Mouse (Mus musculus) embryonic facial prominence, embryonic 13.5 days (tissue): ENCODE measurements around the gene Slc22a14. TPM values are rescaled to one million over a fixed set of nuclear protein-coding genes. Genes with fewer than 3 reads are reported as not detected.
"Not testable (repeated sequence)": the region's sequence is repeated elsewhere in the genome, so short reads cannot be mapped to it uniquely, and the experiment has no call there.

ENCODE experiments used
- ATAC-seq: fragments of 200-750 bp; cut with Nextera tagmentation; 2 replicates; pipeline ENCODE4 v1.8.0; 2017; ENCODE audit warnings: low read depth; ENCODE audit not compliant: insufficient number of reproducible peaks, insufficient read depth, low FRiP score, low TSS enrichment
- H3K27ac ChIP-seq: fragments of 300-500 bp; sonication (generic); 2 replicates; pipeline ENCODE4 v1.5.1; 2015; ENCODE audit warnings: moderate library complexity, mild to moderate bottlenecking, inconsistent platforms
- H3K27me3 ChIP-seq: fragments of 300-500 bp; sonication (generic); 2 replicates; pipeline ENCODE4 v1.6.1; 2015; ENCODE audit warnings: mild to moderate bottlenecking, inconsistent platforms
- H3K36me3 ChIP-seq: fragments of 300-500 bp; sonication (generic); 2 replicates; pipeline ENCODE4 v1.6.1; 2015; ENCODE audit warnings: mild to moderate bottlenecking, inconsistent platforms
- H3K4me1 ChIP-seq: fragments of 300-500 bp; sonication (generic); 2 replicates; pipeline ENCODE4 v1.6.1; 2015; ENCODE audit warnings: inconsistent platforms
- H3K4me2 ChIP-seq: fragments of 300-500 bp; sonication (generic); 2 replicates; pipeline ENCODE4 v1.6.1; 2015; ENCODE audit warnings: moderate library complexity, mild to moderate bottlenecking, inconsistent platforms
- H3K4me3 ChIP-seq: fragments of 300-500 bp; sonication (generic); 2 replicates; pipeline ENCODE4 v1.5.1; 2015; ENCODE audit warnings: mild to moderate bottlenecking, inconsistent platforms
- H3K9ac ChIP-seq: fragments of 300-500 bp; sonication (generic); 2 replicates; pipeline ENCODE4 v1.6.1; 2015; ENCODE audit warnings: mild to moderate bottlenecking, inconsistent platforms
- H3K9me3 ChIP-seq: fragments of 300-500 bp; sonication (generic); 2 replicates; pipeline ENCODE4 v1.6.1; 2016; ENCODE audit warnings: inconsistent platforms
- WGBS: fragments of 180-500 bp; shearing (Covaris S2); methylation state at CpG from one replicate; pipeline ENCODE4 v1.1.7; 2015; ENCODE audit warnings: mixed read lengths; 5-methylcytosine and 5-hydroxymethylcytosine counted together
- polyA plus RNA-seq: library from polyadenylated mRNA; unstranded; fragments of >200 nt; fragmentation: Nextera tagmentation; extraction: Ambion mirVana; gene quantifications from 2 replicates; pipeline ENCODE4 v1.2.1, GENCODE M21; 2015

The Slc22a14 gene
- polyA plus RNA-seq, 1 experiment from 2014 or later: not detected

DNA sequence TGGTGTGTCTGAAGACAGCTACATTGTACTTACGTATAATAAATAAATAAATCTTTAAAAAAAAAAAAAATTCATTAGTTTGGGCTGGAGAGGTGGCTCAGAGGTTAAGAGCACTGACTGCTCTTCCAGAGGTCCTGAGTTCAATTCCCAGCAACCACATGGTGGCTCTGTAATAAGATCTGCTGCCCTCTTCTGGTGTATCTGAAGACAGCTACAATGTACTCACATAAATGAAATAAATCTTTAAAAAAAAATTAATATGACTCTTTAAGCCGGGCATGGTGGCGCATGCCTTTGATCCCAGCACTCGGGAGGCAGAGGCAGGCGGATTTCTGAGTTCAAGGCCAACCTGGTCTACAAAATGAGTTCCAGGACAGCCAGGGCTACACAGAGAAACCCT, 90.5 kb downstream of the Slc22a14 start:
- H3K4me3 ChIP-seq, H3K9ac ChIP-seq, H3K4me1 ChIP-seq, H3K27me3 ChIP-seq, H3K9me3 ChIP-seq, H3K4me2 ChIP-seq, H3K27ac ChIP-seq, ATAC-seq: not testable (repeated sequence)
- 95% methylated on average over 5 of the region's 5 CpGs for WGBS
- peaks cover 13% of the 10 kb centered on the region for H3K36me3 ChIP-seq

DNA sequence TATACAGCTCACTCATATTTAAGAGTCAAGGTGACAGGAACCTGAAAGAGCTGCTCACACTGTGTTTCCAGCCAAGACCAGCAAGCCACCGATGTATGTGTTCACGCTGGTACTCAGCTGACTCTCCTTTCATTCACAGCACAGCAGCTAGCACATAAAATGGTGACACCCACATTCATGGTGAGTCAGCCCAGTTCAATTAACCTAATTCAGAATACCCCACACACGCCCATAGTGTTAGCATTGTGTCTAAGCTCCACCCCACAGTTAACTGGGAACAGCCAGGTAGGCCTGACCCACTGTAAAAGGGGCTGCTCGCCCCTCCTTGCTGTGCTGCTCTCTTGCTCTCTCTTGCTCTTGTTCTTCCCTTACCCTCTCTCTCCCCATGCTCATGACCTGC, 93.9 kb downstream of the Slc22a14 start:
- H3K4me1 ChIP-seq: no peaks in the 10 kb centered on the region
- no peak overlapping the region for H3K27ac ChIP-seq
- H3K4me2 ChIP-seq: no peak overlapping the region
- H3K27me3 ChIP-seq: no peaks in the 10 kb centered on the region
- peaks cover 25% of the 10 kb centered on the region for H3K36me3 ChIP-seq
- no peak for ATAC-seq
- no peak overlapping the region for H3K4me3 ChIP-seq
- 82% methylated on average over 4 of the region's 4 CpGs for WGBS
- H3K9ac ChIP-seq: no peak overlapping the region
- no peaks in the 10 kb centered on the region for H3K9me3 ChIP-seq

GRCm38 (mm10) chr9:119268588-119269145, 96.7 kb downstream of the Slc22a14 start:
- 94% methylated on average over 11 of the region's 11 CpGs for WGBS
- Histone ChIP-seq H3K4me3 (no peak overlapping the region), H3K9me3 (no peaks in the 10 kb centered on the region), H3K27ac (no peak overlapping the region), H3K27me3 (no peaks in the 10 kb centered on the region), H3K9ac (no peak overlapping the region; the same call in 1 of the 2 replicates), H3K36me3 (peaks cover 43% of the 10 kb centered on the region), H3K4me1 (no peaks in the 10 kb centered on the region), H3K4me2 (no peak overlapping the region)
- no peak for ATAC-seq

DNA sequence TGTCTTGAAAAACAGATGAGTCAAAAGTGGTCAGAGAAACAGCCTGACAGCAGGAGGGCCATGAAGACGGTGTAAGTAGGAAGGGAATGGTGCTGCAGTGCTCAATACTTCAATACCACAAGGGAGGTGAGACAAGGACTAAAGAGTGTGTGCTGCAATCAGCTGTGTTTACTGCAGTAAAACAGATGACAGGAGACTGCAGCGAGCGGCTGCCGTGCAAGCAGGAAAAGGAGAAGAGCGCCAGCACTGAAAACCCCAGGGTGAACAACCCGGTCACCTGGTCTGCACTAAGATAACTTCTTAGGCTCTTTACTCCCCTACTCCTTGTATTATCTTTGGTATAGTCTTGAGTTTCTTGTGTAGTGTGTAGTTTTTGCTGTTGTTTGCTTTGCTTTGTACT, 97.2 kb downstream of the Slc22a14 start:
- Histone ChIP-seq H3K4me2 (no peak overlapping the region), H3K9ac (no peak overlapping the region), H3K4me1 (no peaks in the 10 kb centered on the region), H3K9me3 (no peaks in the 10 kb centered on the region), H3K27me3 (no peaks in the 10 kb centered on the region), H3K36me3 (peaks cover 44% of the 10 kb centered on the region), H3K27ac (no peak overlapping the region), H3K4me3 (no peak overlapping the region)
- 89% methylated on average over 6 of the region's 6 CpGs for WGBS
- ATAC-seq: no peak

DNA sequence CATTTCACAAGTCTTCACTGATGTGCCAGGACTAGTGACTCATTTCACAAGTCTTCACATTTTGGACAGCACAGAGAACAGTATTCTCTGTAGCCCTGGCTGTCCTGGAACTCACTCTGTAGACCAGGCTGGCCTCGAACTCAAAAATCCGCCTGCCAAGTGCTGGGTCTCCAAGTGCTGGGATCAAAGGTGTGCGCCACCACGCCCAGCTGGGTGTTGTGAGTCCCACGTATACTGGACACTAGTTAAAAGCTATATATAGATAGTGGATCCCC, 99.3 kb downstream of the Slc22a14 start:
- peaks cover 50% of the 10 kb centered on the region for H3K36me3 ChIP-seq
- not testable (repeated sequence) for H3K27me3 ChIP-seq, H3K9me3 ChIP-seq, H3K4me1 ChIP-seq, ATAC-seq, H3K4me3 ChIP-seq, H3K4me2 ChIP-seq, H3K27ac ChIP-seq, H3K9ac ChIP-seq
- 96% methylated on average over 5 of the region's 5 CpGs for WGBS

GRCm38 (mm10) chr9:119265373-119266120, 99.8 kb downstream of the Slc22a14 start:
- not testable (repeated sequence) for ATAC-seq, H3K27me3 ChIP-seq, H3K4me3 ChIP-seq, H3K27ac ChIP-seq, H3K4me2 ChIP-seq, H3K9ac ChIP-seq, H3K9me3 ChIP-seq, H3K4me1 ChIP-seq
- peaks cover 50% of the 10 kb centered on the region for H3K36me3 ChIP-seq
- 65% methylated on average over 1 of the region's 1 CpGs for WGBS

- no peak overlapping the region for H3K4me2 ChIP-seq
- H3K36me3 ChIP-seq: peaks cover 46% of the 10 kb centered on the region
- no peak overlapping the region for H3K4me3 ChIP-seq
Measured at GRCm38 (mm10) chr9:119263067-119263466, 102.3 kb downstream of the Slc22a14 start.

GRCm38 (mm10) chr9:119260825-119261224, 104.5 kb downstream of the Slc22a14 start:
- Histone ChIP-seq H3K36me3 (peaks cover 47% of the 10 kb centered on the region), H3K4me3 (no peak overlapping the region), H3K27ac (no peak overlapping the region), H3K9ac (no peak overlapping the region), H3K4me2 (no peak overlapping the region), H3K9me3 (no peaks in the 10 kb centered on the region), H3K27me3 (no peaks in the 10 kb centered on the region), H3K4me1 (no peaks in the 10 kb centered on the region)
- 95% methylated on average over 2 of the region's 2 CpGs for WGBS
- no peak for ATAC-seq

More at GRCm38 (mm10) chr9:119263067-119263466, 102.3 kb downstream of the Slc22a14 start:
- H3K4me1 ChIP-seq: no peaks in the 10 kb centered on the region
- no peak overlapping the region for H3K9ac ChIP-seq
- no peak overlapping the region for H3K27ac ChIP-seq
- ATAC-seq: no peak
- no peaks in the 10 kb centered on the region for H3K9me3 ChIP-seq
- H3K27me3 ChIP-seq: no peaks in the 10 kb centered on the region
- 89% methylated on average over 4 of the region's 4 CpGs for WGBS

DNA sequence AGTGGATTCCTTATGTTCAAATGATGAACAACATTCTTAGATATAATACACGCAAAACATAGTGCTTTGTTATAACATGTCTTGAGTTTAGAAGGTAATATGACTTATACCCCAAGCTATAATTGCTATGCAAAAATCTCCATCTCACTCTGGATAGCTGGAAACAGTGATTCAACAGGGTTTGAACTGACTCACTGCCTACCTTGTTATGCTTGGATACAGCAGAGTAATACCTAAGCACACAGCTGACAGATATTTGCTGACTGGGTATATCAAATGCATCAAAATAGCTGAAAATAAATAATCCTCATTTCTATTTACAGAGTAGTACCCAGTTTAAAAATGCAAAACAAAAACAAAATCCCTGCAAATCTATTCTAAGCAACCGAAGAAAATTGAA, 106.6 kb downstream of the Slc22a14 start:
- H3K27me3 ChIP-seq: no peaks in the 10 kb centered on the region
- H3K27ac ChIP-seq: no peak overlapping the region
- WGBS: 94% methylated on average over 2 of the region's 2 CpGs
- no peak for ATAC-seq
- no peak overlapping the region for H3K4me3 ChIP-seq
- no peaks in the 10 kb centered on the region for H3K4me1 ChIP-seq
- H3K9ac ChIP-seq: no peak overlapping the region
- no peaks in the 10 kb centered on the region for H3K9me3 ChIP-seq
- H3K4me2 ChIP-seq: no peak overlapping the region
- peaks cover 46% of the 10 kb centered on the region for H3K36me3 ChIP-seq

- no peaks in the 10 kb centered on the region for H3K9me3 ChIP-seq
- no peak overlapping the region for H3K9ac ChIP-seq
- ATAC-seq: no peak
- H3K4me1 ChIP-seq: no peaks in the 10 kb centered on the region
- WGBS: 75% methylated on average over 5 of the region's 5 CpGs
- H3K27ac ChIP-seq: no peak overlapping the region
- no peaks in the 10 kb centered on the region for H3K27me3 ChIP-seq
- peaks cover 50% of the 10 kb centered on the region for H3K36me3 ChIP-seq
- H3K4me2 ChIP-seq: no peak overlapping the region
- no peak overlapping the region for H3K4me3 ChIP-seq
Measured at GRCm38 (mm10) chr9:119258128-119258527, 107.2 kb downstream of the Slc22a14 start.

GRCm38 (mm10) chr9:119256161-119256560, 109.2 kb downstream of the Slc22a14 start:
- H3K36me3 ChIP-seq: peaks cover 46% of the 10 kb centered on the region
- no peak overlapping the region for H3K9ac ChIP-seq
- no peaks in the 10 kb centered on the region for H3K4me1 ChIP-seq
- no peak overlapping the region for H3K4me3 ChIP-seq
- WGBS: 95% methylated on average over 12 of the region's 12 CpGs
- no peaks in the 10 kb centered on the region for H3K9me3 ChIP-seq
- no peak overlapping the region for H3K27ac ChIP-seq
- ATAC-seq: no peak
- H3K27me3 ChIP-seq: no peaks in the 10 kb centered on the region
- no peak overlapping the region for H3K4me2 ChIP-seq

GRCm38 (mm10) chr9:119255096-119255495, 110.3 kb downstream of the Slc22a14 start:
- H3K4me3 ChIP-seq: no peak overlapping the region
- H3K9me3 ChIP-seq: no peaks in the 10 kb centered on the region
- H3K36me3 ChIP-seq: peaks cover 54% of the 10 kb centered on the region
- H3K4me2 ChIP-seq: no peak overlapping the region
- H3K27ac ChIP-seq: no peak overlapping the region
- no peak for ATAC-seq
- no peaks in the 10 kb centered on the region for H3K4me1 ChIP-seq
- H3K27me3 ChIP-seq: no peaks in the 10 kb centered on the region
- WGBS: 85% methylated on average over 1 of the region's 1 CpGs
- H3K9ac ChIP-seq: no peak overlapping the region
